Mouse (Mus musculus) kidney, postnatal 36 days (tissue): ENCODE data around the gene Surf2.

Experiments used
- DNase-seq, 2 experiments: peaks; one replicate each; pipeline ENCODE4 v3.0.0; 2021 to 2022; ENCODE audit warnings: mixed read lengths in 2 of 2

Surf2 gene

GRCm38 (mm10) chr2:26960756-26961155 is 44.6 kb downstream of the Surf2 start:
- DNase-seq, result peak; percentile 42 to 53

GRCm38 (mm10) chr2:26963923-26964723 is 48.0 kb downstream of the Surf2 start, which contains the start of gene Rexo4:
Gene Rexo4, minus strand, starts transcription at chr2:26964386.
- DNase-seq, result peak; percentile 92 to 95

- DNase-seq, result peak in 1 of 2 experiments; percentile 20
These were observed 48.7 kb downstream of the Surf2 start for GRCm38 (mm10) chr2:26964724-26965370.

- no peak for DNase-seq
These were observed 51.1 kb downstream of the Surf2 start for GRCm38 (mm10) chr2:26967262-26967661.
